Mouse (Mus musculus): ENCODE measurements around the gene Plk5. TPM values are rescaled to one million over a fixed set of nuclear protein-coding genes. Genes with fewer than 3 reads are reported as not detected.

Plk5 gene
- total and polyA plus RNA-seq, 3 experiments, result 0.19 TPM; not detected in 1

DNA sequence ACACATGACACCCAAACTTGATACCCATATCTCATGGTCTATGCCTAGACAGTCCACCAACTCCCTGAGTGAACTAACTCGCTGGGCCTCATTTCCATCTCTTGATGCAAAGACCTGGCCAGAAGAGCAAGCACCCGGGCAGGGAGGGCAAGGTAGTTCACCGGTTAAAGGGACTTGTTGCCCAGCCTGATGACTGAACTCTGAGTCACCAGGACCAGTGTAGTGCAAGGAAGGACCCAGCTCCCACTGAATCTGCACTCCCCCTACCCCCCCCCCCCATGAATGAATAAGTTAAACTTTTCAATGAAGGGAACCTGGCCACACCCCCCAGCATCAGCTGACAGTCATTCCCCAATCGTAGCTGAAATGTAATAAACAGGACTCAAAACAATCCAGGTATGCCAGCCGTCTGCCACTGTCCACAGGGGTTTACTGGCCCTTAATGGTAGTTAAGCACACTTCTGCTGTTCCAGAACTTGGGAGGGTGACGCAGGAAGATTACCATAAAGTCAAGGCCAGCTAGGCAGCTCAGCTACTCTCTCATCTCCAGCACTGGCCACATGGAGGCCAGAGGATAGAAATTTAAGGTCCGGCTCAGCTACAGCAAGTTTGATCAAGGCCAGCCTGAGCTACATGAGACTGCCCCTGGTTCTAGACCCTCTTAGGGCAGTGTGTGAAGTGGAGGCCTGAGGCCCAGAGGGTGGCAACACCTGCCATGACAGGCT, 26.5 kb downstream of the Plk5 start:
- H3K9ac ChIP-seq (ENCODE audit: control insufficient read depth, low read depth, low read length, poor library complexity, severe bottlenecking), result no peak overlapping the region
- peaks cover 0 to 15% of the 10 kb centered on the region in 2 experiments; a peak in 2 of 4 replicates for H3K36me3 ChIP-seq (ENCODE audit: control insufficient read depth in 1 of 2, insufficient read depth in 2 of 2, low read length in 2 of 2)
- no peak for TF ChIP-seq CHD1 (IDR thresholded peaks at IDR 0.05; ENCODE audit: low read depth, low read length)
- TF ChIP-seq RCOR1 (IDR thresholded peaks at IDR 0.05; ENCODE audit: low read depth, low read length), result no peak
- TF ChIP-seq MYC (IDR thresholded peaks at IDR 0.05; ENCODE audit: low read depth, low read length), result no peak
- no peak for TF ChIP-seq SIN3A (IDR thresholded peaks at IDR 0.05; ENCODE audit: low read length)
- no peak for TF ChIP-seq GABPA (IDR thresholded peaks at IDR 0.05; ENCODE audit: low read depth, low read length)
- TF ChIP-seq E2F4 (IDR thresholded peaks at IDR 0.05; ENCODE audit: borderline replicate concordance, low read depth, low read length), result no peak
- TF ChIP-seq POLR2A (IDR thresholded peaks at IDR 0.05; ENCODE audit: control insufficient read depth in 1 of 2, insufficient read depth in 1 of 2, low read depth in 1 of 2, low read length in 2 of 2, poor library complexity in 1 of 2), result no peak
- TF ChIP-seq ZNF384 (IDR thresholded peaks at IDR 0.05; ENCODE audit: low read depth, low read length), result no peak
- TF ChIP-seq USF2 (IDR thresholded peaks at IDR 0.05; ENCODE audit: borderline replicate concordance in 1 of 2, insufficient read depth in 1 of 2, low read depth in 1 of 2, low read length in 2 of 2), result no peak
- TF ChIP-seq EP300 (IDR thresholded peaks at IDR 0.05; ENCODE audit: low read depth in 1 of 2, low read length in 2 of 2), result no peak
- no peak for TF ChIP-seq SMC3 (IDR thresholded peaks at IDR 0.05; ENCODE audit: low read depth, low read length)
- no peak for TF ChIP-seq ELF1 (IDR thresholded peaks at IDR 0.05; ENCODE audit: low read depth, low read length)
- H3K9me3 ChIP-seq (replicated peaks; ENCODE audit: insufficient read depth, low read length), result no peaks in the 10 kb centered on the region
- no peak for DNase-seq (ENCODE audit: low read depth, low spot score)
- no peak overlapping the region for H3K4me3 ChIP-seq (ENCODE audit: control insufficient read depth in 1 of 2, insufficient read depth in 1 of 2, low read depth in 2 of 2, low read length in 2 of 2)
- H3K79me2 ChIP-seq (ENCODE audit: control insufficient read depth, insufficient read depth, low read length, poor library complexity), result peaks cover 17% of the 10 kb centered on the region
- no peak overlapping the region for H3K27ac ChIP-seq (ENCODE audit: control insufficient read depth, low read depth, low read length)
- H3K4me1 ChIP-seq (ENCODE audit: control insufficient read depth in 1 of 2, insufficient read depth in 2 of 2, low read length in 2 of 2), result peaks cover 1 to 26% of the 10 kb centered on the region in 2 experiments; a peak in 3 of 4 replicates
- H3K27me3 ChIP-seq (ENCODE audit: control insufficient read depth in 1 of 2, insufficient read depth in 2 of 2, low read length in 2 of 2), result no peaks in the 10 kb centered on the region

DNA sequence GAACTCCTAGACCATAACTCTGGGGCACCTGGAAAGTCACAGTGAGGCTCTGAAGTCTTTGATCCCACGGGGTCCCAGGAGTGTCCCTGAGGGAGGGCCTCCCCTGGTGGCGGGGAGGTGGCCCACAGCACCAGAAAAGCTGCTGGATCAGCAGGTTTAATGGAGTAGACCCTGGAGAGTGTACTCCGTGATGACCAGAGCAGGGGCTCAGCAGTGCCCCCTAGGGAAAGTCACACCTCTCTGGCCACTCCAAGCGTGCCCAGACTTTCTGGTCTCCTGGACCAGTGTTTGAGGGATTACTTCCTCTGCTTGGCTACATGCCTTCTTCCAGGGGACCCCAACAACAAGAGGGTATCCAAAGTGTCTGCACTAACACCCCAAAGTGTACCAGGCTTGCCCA, 27.2 kb downstream of the Plk5 start:
- Histone ChIP-seq H3K27ac (ENCODE audit: control insufficient read depth, low read depth, low read length) (no peak overlapping the region), H3K4me1 (ENCODE audit: control insufficient read depth in 1 of 2, insufficient read depth in 2 of 2, low read length in 2 of 2) (peaks cover 1 to 31% of the 10 kb centered on the region in 2 experiments; a peak in 3 of 4 replicates), H3K9me3 (replicated peaks; ENCODE audit: insufficient read depth, low read length) (no peaks in the 10 kb centered on the region), H3K4me3 (ENCODE audit: control insufficient read depth in 1 of 2, insufficient read depth in 1 of 2, low read depth in 2 of 2, low read length in 2 of 2) (no peak overlapping the region), H3K36me3 (ENCODE audit: control insufficient read depth in 1 of 2, insufficient read depth in 2 of 2, low read length in 2 of 2) (peaks cover 0 to 15% of the 10 kb centered on the region in 2 experiments; a peak in 2 of 4 replicates), H3K9ac (ENCODE audit: control insufficient read depth, low read depth, low read length, poor library complexity, severe bottlenecking) (no peak overlapping the region), H3K79me2 (ENCODE audit: control insufficient read depth, insufficient read depth, low read length, poor library complexity) (peaks cover 17% of the 10 kb centered on the region), H3K27me3 (ENCODE audit: control insufficient read depth in 1 of 2, insufficient read depth in 2 of 2, low read length in 2 of 2) (no peaks in the 10 kb centered on the region)
- no peak for TF ChIP-seq TCF12 (IDR thresholded peaks at IDR 0.05; ENCODE audit: low read depth, low read length)
- TF ChIP-seq ZKSCAN1 (IDR thresholded peaks at IDR 0.05; ENCODE audit: low read depth, low read length), result no peak
- TF ChIP-seq E2F4 (IDR thresholded peaks at IDR 0.05; ENCODE audit: borderline replicate concordance, low read depth, low read length), result no peak
- TF ChIP-seq MAFK (IDR thresholded peaks at IDR 0.05; ENCODE audit: borderline replicate concordance, low read depth, low read length), result no peak
- TF ChIP-seq NELFE (IDR thresholded peaks at IDR 0.05; ENCODE audit: low read depth, low read length), result no peak
- peak; percentile 25 to 35 (median 29); a peak in 4 of 6 replicates for TF ChIP-seq CTCF (IDR thresholded peaks at IDR 0.05 in 2 of 3, conservative IDR thresholded peaks at IDR 0.05 in 1 of 3; ENCODE audit: control insufficient read depth in 1 of 3, insufficient read depth in 1 of 3, low read depth in 2 of 3, low read length in 3 of 3, poor library complexity in 1 of 3, severe bottlenecking in 1 of 3)
- DNase-seq (ENCODE audit: low read depth, low spot score), result no peak
